Mouse (Mus musculus) Patski (cell line): ENCODE results near the gene Bag3. TPM values are rescaled to one million over a fixed set of nuclear protein-coding genes. Genes with fewer than 3 reads are reported as not detected.

Source experiments
- ATAC-seq: fragments of 100-300 bp; one replicate; pipeline ENCODE4 v1.8.0; 2021
- CTCF ChIA-PET: fragments of 350-600 bp; sonication (Branson Sonifier 250); formaldehyde crosslinking; loops from one replicate; lab custom pipeline; 2022; ENCODE audit warnings: inconsistent platforms; lab: Charles Lee
- POLR2A ChIA-PET: fragments of 350-600 bp; sonication (Branson Sonifier 250); formaldehyde crosslinking; loops from one replicate; lab custom pipeline; 2022; ENCODE audit warnings: antibody characterized with exemption, inconsistent platforms; lab: Charles Lee
- DNase-seq: peaks from one replicate; pipeline ENCODE4 v3.0.0-alpha.2; 2011; ENCODE audit warnings: low read depth, low spot score
- H3K27me3 ChIP-seq: fragments of 371-371 bp; one replicate; pipeline ENCODE4 v1.5.1; 2021
- CTCF ChIP-seq: fragments of 100-300 bp; IDR thresholded peaks from one replicate; pipeline ENCODE4 v1.5.1; 2021
- in situ Hi-C: fragments of 300-500 bp; cut with MboI; formaldehyde crosslinking; loops from 3 replicates; pipeline ENCODE4 v1.11.1; 2018; ENCODE audit warnings: low pct_unique_long_range_greater_than_20kb, mixed read lengths
- polyA plus RNA-seq: library from polyadenylated mRNA; unstranded; gene quantifications from one replicate; pipeline ENCODE4 v1.2.3, GENCODE M21; 2021

Gene Bag3
- polyA plus RNA-seq, 1 experiment from 2014 or later, result 56.0 TPM

- no peak for DNase-seq
- POLR2A ChIA-PET, result no interaction called here
- CTCF ChIA-PET, result interaction anchor here (1.0 kb wide), 1 partner anchor 21 kb away, joined by 4 read pairs; no protein-coding TSS in a partner anchor
- H3K27me3 ChIP-seq, result no peaks in the 10 kb centered on the region
- no peak for ATAC-seq
- no peak for TF ChIP-seq CTCF
- in situ Hi-C loops, result no loop called here
These were observed 52.4 kb downstream of the Bag3 start for GRCm38 (mm10) chr7:128575794-128576193.

GRCm38 (mm10) chr7:128577607-128578006 lies 54.2 kb downstream of the Bag3 start:
- DNase-seq, result no peak

GRCm38 (mm10) chr7:128578199-128578945 lies 55.0 kb downstream of the Bag3 start:
- DNase-seq (no peak), ATAC-seq (no peak)
- no peak for TF ChIP-seq CTCF
- in situ Hi-C loops, result no loop called here
- ChIA-PET CTCF (interaction anchor here (1.8 to 2.0 kb wide), 2 partner anchors 10 to 12 kb away, joined by 4 to 6 read pairs; no protein-coding TSS in a partner anchor), POLR2A (no interaction called here)
- no peaks in the 10 kb centered on the region for H3K27me3 ChIP-seq

More at GRCm38 (mm10) chr7:128577607-128578006, 54.2 kb downstream of the Bag3 start:
- ATAC-seq, result no peak
- TF ChIP-seq CTCF, result no peak
- CTCF ChIA-PET, result interaction anchor here (1.5 to 2.0 kb wide), 3 partner anchors 9 to 13 kb away, joined by 3 to 6 read pairs (median 4); no protein-coding TSS in a partner anchor
- H3K27me3 ChIP-seq, result no peaks in the 10 kb centered on the region
- in situ Hi-C loops, result no loop called here
- POLR2A ChIA-PET, result interaction anchor here (0.7 kb wide), 1 partner anchor 147 kb away, joined by 7 read pairs; no protein-coding TSS in a partner anchor

DNA sequence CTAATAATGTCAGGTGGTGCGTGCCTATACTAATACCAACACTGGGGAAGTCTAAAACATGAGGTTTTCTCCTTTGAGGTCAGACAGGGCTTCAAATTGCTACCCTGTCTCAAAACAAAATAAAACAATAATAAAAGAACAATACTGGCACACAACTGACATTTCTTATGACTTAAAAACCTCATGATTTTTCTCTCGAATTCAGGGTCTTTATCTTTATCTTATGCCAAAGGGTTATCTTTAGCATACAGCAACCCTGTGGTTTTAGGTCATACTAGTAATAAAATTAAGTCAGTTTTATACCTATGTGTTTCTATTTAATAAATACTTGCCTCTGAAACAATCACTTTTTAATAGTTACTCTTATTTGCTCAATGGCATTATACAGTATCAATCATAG lies 56.0 kb downstream of the Bag3 start:
- ChIA-PET POLR2A (no interaction called here), CTCF (no interaction called here)
- ATAC-seq (no peak), DNase-seq (no peak)
- H3K27me3 ChIP-seq, result no peaks in the 10 kb centered on the region
- in situ Hi-C loops, result no loop called here
- TF ChIP-seq CTCF, result no peak

GRCm38 (mm10) chr7:128580318-128580717 lies 56.9 kb downstream of the Bag3 start:
- no peak for ATAC-seq
- no peaks in the 10 kb centered on the region for H3K27me3 ChIP-seq
- ChIA-PET CTCF (interaction anchor here (0.8 kb wide), 2 partner anchors 8 to 19 kb away, joined by 3 read pairs; no protein-coding TSS in a partner anchor), POLR2A (no interaction called here)
- DNase-seq, result no peak
- in situ Hi-C loops, result loop anchor here (5.0 kb wide), 1 partner anchor 58 kb away; the partner anchor contains the start of gene Bag3
- TF ChIP-seq CTCF, result no peak

DNA sequence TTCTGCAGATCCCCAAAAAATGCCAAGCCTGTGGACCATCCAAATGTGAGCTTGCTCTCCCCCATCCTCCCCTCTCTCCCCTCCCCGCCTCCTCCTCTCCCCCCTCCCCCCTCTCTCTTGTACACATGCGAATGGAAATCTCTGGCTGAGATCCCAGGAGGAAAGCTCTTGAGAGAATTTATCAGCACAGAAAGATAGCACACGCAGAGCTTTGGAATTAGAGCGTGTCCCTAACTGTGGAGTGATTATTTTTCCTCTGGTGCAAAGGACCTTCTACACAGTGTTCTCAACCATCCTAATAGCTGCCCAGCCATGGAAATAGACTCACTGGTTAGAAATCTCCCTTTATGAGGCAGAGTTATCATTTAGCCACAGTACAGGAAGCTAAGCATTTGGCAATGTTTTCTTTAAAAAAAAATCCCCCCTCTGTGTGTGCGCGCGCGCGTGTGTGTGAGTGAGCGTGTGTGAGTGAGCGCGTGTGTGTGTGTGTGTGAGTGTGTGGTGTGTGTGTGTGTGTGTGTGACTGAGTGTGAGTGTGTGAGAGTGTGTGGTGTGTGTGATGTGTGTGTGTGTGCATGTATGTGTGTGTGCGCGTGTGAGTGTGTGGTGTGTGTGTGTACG lies 58.6 kb downstream of the Bag3 start:
- ATAC-seq (no peak), DNase-seq (no peak)
- CTCF ChIA-PET, result no interaction called here
- no peak for TF ChIP-seq CTCF
- POLR2A ChIA-PET, result no interaction called here
- no peaks in the 10 kb centered on the region for H3K27me3 ChIP-seq
- in situ Hi-C loops, result loop anchor here (5.0 kb wide), 1 partner anchor 60 kb away; the partner anchor contains the start of gene Bag3

DNA sequence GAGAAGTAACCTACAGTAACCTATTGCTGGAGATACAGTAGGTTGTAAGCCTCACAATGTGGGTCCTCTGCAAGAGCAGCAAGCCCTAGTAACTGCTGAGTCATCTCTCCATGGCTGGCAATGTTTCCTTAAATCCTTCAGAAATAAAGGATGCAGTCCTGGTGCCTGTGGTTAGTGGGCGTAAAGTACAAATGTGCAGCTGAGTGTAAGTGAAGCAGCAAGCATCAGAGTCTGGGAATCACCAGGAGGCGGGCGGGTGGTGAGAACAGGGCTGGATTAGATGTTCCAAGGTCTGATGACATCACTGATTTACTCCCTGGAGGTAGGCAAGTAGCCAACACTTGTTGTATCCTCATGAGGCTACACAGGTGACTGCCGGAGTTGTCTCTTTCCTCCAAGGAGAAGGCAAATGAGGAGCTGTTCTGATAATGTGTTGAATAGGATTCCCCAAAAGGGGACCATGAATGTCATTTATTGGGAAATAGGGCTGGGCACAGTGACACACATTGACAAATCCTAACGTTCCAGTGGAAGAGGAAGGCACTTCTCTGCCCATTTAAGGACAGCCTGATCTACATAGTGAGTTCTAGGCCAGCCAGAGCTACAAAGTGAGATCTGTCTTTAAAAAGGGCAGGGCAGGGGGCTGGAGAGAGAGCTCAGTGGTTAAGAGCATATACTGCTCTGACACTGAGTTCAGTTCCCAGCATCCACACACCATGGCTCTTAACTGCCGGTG lies 60.0 kb downstream of the Bag3 start:
- CTCF ChIA-PET, result no interaction called here
- H3K27me3 ChIP-seq, result no peaks in the 10 kb centered on the region
- POLR2A ChIA-PET, result interaction anchor here (0.6 kb wide), 1 partner anchor 59 kb away, joined by 3 read pairs; no protein-coding TSS in a partner anchor
- TF ChIP-seq CTCF, result peak; percentile 15
- in situ Hi-C loops, result loop anchor here (5.0 kb wide), 1 partner anchor 61 kb away; the partner anchor contains the start of gene Bag3
- peak; percentile 88 for ATAC-seq
- DNase-seq, result peak; percentile 87

GRCm38 (mm10) chr7:128587334-128587933 lies 64.0 kb downstream of the Bag3 start:
- no peak for TF ChIP-seq CTCF
- ChIA-PET CTCF (interaction anchor here (1.1 to 1.7 kb wide), 2 partner anchors 11 to 23 kb away, joined by 3 to 5 read pairs; partner anchors contain the start of gene Inpp5f), POLR2A (no interaction called here)
- in situ Hi-C loops, result no loop called here
- ATAC-seq (no peak), DNase-seq (no peak)
- no peaks in the 10 kb centered on the region for H3K27me3 ChIP-seq

- ChIA-PET CTCF (interaction anchor here (0.7 to 1.5 kb wide), 3 partner anchors 10 to 72 kb away, joined by 3 to 6 read pairs (median 4); no protein-coding TSS in a partner anchor), POLR2A (interaction anchor here (0.7 kb wide), 1 partner anchor 32 kb away, joined by 3 read pairs; no protein-coding TSS in a partner anchor)
- in situ Hi-C loops, result loop anchor here (10.0 kb wide), 1 partner anchor 117 kb away; no protein-coding TSS in a partner anchor
- no peak for DNase-seq
- H3K27me3 ChIP-seq, result no peaks in the 10 kb centered on the region
- TF ChIP-seq CTCF, result no peak
- no peak for ATAC-seq
These were observed 68.1 kb downstream of the Bag3 start for GRCm38 (mm10) chr7:128591345-128592084.
